Mouse (Mus musculus) kidney, embryonic 16.5 days (tissue): ENCODE measurements around the gene Lrig1. TPM values are rescaled to one million over a fixed set of nuclear protein-coding genes. Genes with fewer than 3 reads are reported as not detected.
"Not testable (repeated sequence)": the region's sequence is repeated elsewhere in the genome, so short reads cannot be mapped to it uniquely, and the experiment has no call there.

Experiments used
- ATAC-seq: fragments of 200-750 bp; cut with Nextera tagmentation; 2 replicates; pipeline ENCODE4 v1.8.0; 2017; ENCODE audit warnings: moderate TSS enrichment; ENCODE audit not compliant: low FRiP score, low TSS enrichment
- H3K27ac ChIP-seq: fragments of 300-500 bp; sonication (generic); 2 replicates; pipeline ENCODE4 v1.5.1; 2014; ENCODE audit warnings: low read length
- H3K27me3 ChIP-seq: fragments of 300-500 bp; sonication (generic); 2 replicates; pipeline ENCODE4 v1.6.1; 2014; ENCODE audit warnings: low read length, control low read depth, mixed read lengths; ENCODE audit not compliant: insufficient read depth
- H3K36me3 ChIP-seq: fragments of 300-500 bp; sonication (generic); 2 replicates; pipeline ENCODE4 v1.6.1; 2014; ENCODE audit warnings: low read length, control low read depth, mixed read lengths; ENCODE audit not compliant: insufficient read depth
- H3K4me1 ChIP-seq: fragments of 300-500 bp; sonication (generic); 2 replicates; pipeline ENCODE4 v1.6.1; 2014; ENCODE audit warnings: low read length, control low read depth, mixed read lengths; ENCODE audit not compliant: insufficient read depth
- H3K4me2 ChIP-seq: fragments of 300-500 bp; sonication (generic); replicated peaks from 2 replicates; pipeline ENCODE4 v1.6.1; 2014; ENCODE audit warnings: low read depth, low read length
- H3K4me3 ChIP-seq: fragments of 300-500 bp; sonication (generic); 2 replicates; pipeline ENCODE4 v1.5.1; 2014; ENCODE audit warnings: mild to moderate bottlenecking, low read length
- H3K9ac ChIP-seq: fragments of 300-500 bp; sonication (generic); replicated peaks from 2 replicates; pipeline ENCODE4 v1.6.1; 2014; ENCODE audit warnings: low read length
- H3K9me3 ChIP-seq: fragments of 300-500 bp; sonication (generic); 2 replicates; pipeline ENCODE4 v1.6.1; 2016; ENCODE audit warnings: low read length, control low read depth
- WGBS: fragments of 180-500 bp; shearing (Covaris S2); extraction: QIAGEN DNeasy Blood & Tissue Kit; methylation state at CpG from one replicate; pipeline ENCODE4 v1.1.7; 2014; 5-methylcytosine and 5-hydroxymethylcytosine counted together
- polyA plus RNA-seq: library from polyadenylated mRNA; unstranded; fragments of >200 nt; fragmentation: Nextera tagmentation; extraction: Ambion mirVana; gene quantifications from 2 replicates; pipeline ENCODE4 v1.2.1, GENCODE M21; 2015

The Lrig1 gene
- polyA plus RNA-seq, 1 experiment from 2014 or later = 7.4 TPM

GRCm38 (mm10) chr6:94577991-94578390, 122.0 kb downstream of the Lrig1 start:
- ATAC-seq = no peak
- no peaks in the 10 kb centered on the region for H3K9me3 ChIP-seq
- H3K9ac ChIP-seq = no peak overlapping the region
- H3K27me3 ChIP-seq = no peaks in the 10 kb centered on the region
- no peak overlapping the region for H3K27ac ChIP-seq
- no peak overlapping the region for H3K4me2 ChIP-seq
- WGBS = 89% methylated on average over 8 of the region's 8 CpGs
- no peaks in the 10 kb centered on the region for H3K4me1 ChIP-seq
- 0 out of 2 replicates have a peak, but pooled peaks cover 4% of the 10 kb centered on the region for H3K36me3 ChIP-seq
- no peak overlapping the region for H3K4me3 ChIP-seq

GRCm38 (mm10) chr6:94575526-94576166, 124.3 kb downstream of the Lrig1 start:
- no peaks in the 10 kb centered on the region for H3K27me3 ChIP-seq
- H3K9me3 ChIP-seq = no peaks in the 10 kb centered on the region
- no peak overlapping the region for H3K4me3 ChIP-seq
- 0 out of 2 replicates have a peak, but pooled peaks cover 4% of the 10 kb centered on the region for H3K36me3 ChIP-seq
- ATAC-seq = no peak
- H3K27ac ChIP-seq = no peak overlapping the region
- no peak overlapping the region for H3K4me2 ChIP-seq
- H3K9ac ChIP-seq = no peak overlapping the region
- H3K4me1 ChIP-seq = no peaks in the 10 kb centered on the region
- WGBS = 58% methylated on average over 9 of the region's 9 CpGs

GRCm38 (mm10) chr6:94568040-94568439, 131.9 kb downstream of the Lrig1 start:
- 79% methylated on average over 2 of the region's 2 CpGs for WGBS
- Histone ChIP-seq H3K36me3 (no peaks in the 10 kb centered on the region), H3K27ac (no peak overlapping the region), H3K4me2 (no peak overlapping the region), H3K4me3 (no peak overlapping the region), H3K9ac (no peak overlapping the region), H3K27me3 (no peaks in the 10 kb centered on the region), H3K9me3 (no peaks in the 10 kb centered on the region), H3K4me1 (no peaks in the 10 kb centered on the region)
- no peak for ATAC-seq

- no peak for ATAC-seq
- Histone ChIP-seq H3K9me3 (no peaks in the 10 kb centered on the region), H3K27me3 (no peaks in the 10 kb centered on the region), H3K27ac (no peak overlapping the region), H3K4me2 (no peak overlapping the region), H3K36me3 (no peaks in the 10 kb centered on the region), H3K4me1 (no peaks in the 10 kb centered on the region), H3K9ac (no peak overlapping the region), H3K4me3 (no peak overlapping the region)
- 81% methylated on average over 2 of the region's 2 CpGs for WGBS
Observed at GRCm38 (mm10) chr6:94565766-94566165, 134.2 kb downstream of the Lrig1 start.

- Histone ChIP-seq H3K27me3 (no peaks in the 10 kb centered on the region), H3K9me3 (no peaks in the 10 kb centered on the region), H3K4me2 (no peak overlapping the region), H3K4me1 (no peaks in the 10 kb centered on the region), H3K9ac (no peak overlapping the region), H3K36me3 (no peaks in the 10 kb centered on the region), H3K27ac (no peak overlapping the region), H3K4me3 (no peak overlapping the region)
- no peak for ATAC-seq
- WGBS = 56% methylated on average over 8 of the region's 8 CpGs
Observed at GRCm38 (mm10) chr6:94563203-94563940, 136.6 kb downstream of the Lrig1 start.

- no peak for ATAC-seq
- Histone ChIP-seq H3K9me3 (no peaks in the 10 kb centered on the region), H3K27me3 (no peaks in the 10 kb centered on the region), H3K4me3 (no peak overlapping the region), H3K9ac (no peak overlapping the region), H3K36me3 (no peaks in the 10 kb centered on the region), H3K27ac (no peak overlapping the region), H3K4me2 (no peak overlapping the region), H3K4me1 (no peaks in the 10 kb centered on the region)
- WGBS = 70% methylated on average over 1 of the region's 1 CpGs
Observed at GRCm38 (mm10) chr6:94561346-94561745, 138.6 kb downstream of the Lrig1 start.

GRCm38 (mm10) chr6:94560896-94561295, 139.1 kb downstream of the Lrig1 start:
- H3K9me3 ChIP-seq = no peaks in the 10 kb centered on the region
- no peak overlapping the region for H3K4me2 ChIP-seq
- H3K27ac ChIP-seq = no peak overlapping the region
- H3K27me3 ChIP-seq = no peaks in the 10 kb centered on the region
- WGBS = 100% methylated on average over 1 of the region's 1 CpGs
- H3K4me1 ChIP-seq = no peaks in the 10 kb centered on the region
- no peak for ATAC-seq
- H3K9ac ChIP-seq = no peak overlapping the region
- no peak overlapping the region for H3K4me3 ChIP-seq
- no peaks in the 10 kb centered on the region for H3K36me3 ChIP-seq

GRCm38 (mm10) chr6:94558603-94559002, 141.4 kb downstream of the Lrig1 start:
- not testable (repeated sequence) for H3K4me3 ChIP-seq, H3K36me3 ChIP-seq, ATAC-seq, H3K4me2 ChIP-seq, H3K4me1 ChIP-seq, H3K27ac ChIP-seq, H3K9me3 ChIP-seq, H3K27me3 ChIP-seq, H3K9ac ChIP-seq
- 71% methylated on average over 1 of the region's 1 CpGs for WGBS
